ENCODE assay signal across 20 mouse cellular contexts in the genomic region with DNA sequence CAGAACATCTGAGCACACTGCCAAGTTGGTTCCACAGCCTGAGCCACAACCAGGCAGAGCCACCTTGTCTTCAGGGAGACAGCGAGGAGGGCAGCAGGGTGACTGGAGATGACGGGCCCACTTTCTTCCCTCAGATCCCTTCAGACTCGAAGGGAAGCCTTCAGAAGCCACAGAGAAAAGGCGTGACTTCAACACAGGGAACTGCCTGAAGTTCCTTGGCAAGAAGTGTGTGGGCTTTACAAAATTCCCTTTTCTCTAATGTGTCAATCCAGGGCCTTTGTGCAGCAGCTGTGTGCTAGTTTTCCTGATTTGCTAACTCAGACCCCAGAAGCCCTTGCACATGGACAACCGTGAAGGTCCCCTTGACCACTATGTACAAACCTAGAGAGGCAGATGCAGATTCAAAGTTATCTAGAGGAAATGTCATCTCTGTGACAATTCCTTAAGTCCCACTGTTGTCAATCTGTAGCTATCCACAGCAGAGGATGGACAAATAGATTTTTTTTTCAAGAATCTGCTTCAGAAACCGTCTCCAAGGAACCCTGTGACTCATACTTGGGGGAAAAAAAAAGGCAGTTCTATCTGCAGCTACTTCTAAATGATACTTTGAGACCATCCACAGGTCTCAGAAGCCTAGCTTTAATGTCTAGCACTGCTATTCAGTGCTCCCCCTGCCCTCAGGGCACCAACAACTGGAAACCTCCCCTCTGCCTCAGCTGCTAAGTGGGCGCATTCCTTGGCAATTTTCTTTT. TPM values are rescaled to one million over a fixed set of nuclear protein-coding genes. Genes with fewer than 3 reads are reported as not detected.
DNase-seq lines count a peak whose midpoint lies in the region; ATAC-seq and TF ChIP-seq lines count a peak whose summit lies in the region.
"Had no signal": no experiment of that assay in that cellular context is flagged by ENCODE, and none has a peak within 500 bp of the region (broad histone marks: within the 10 kb centered on the region; RNA-seq: fewer than 3 reads in every experiment).

No protein-coding gene starts in this region.

- peaks cover 27% of the 10 kb centered on the region for H3K4me1 ChIP-seq in hindbrain, embryonic 13.5 days (replicated peaks)
- peaks cover 35% of the 10 kb centered on the region for H3K4me1 ChIP-seq in hindbrain, embryonic 10.5 days (replicated peaks)
- H3K4me1 ChIP-seq in midbrain, embryonic 16.5 days (ENCODE audit: control insufficient read depth, insufficient read depth, low read length) = 0 out of 2 replicates have a peak, but pooled peaks cover 5% of the 10 kb centered on the region
- 0 out of 2 replicates have a peak, but pooled peaks cover 7% of the 10 kb centered on the region for H3K4me1 ChIP-seq in midbrain, embryonic 15.5 days
- H3K4me1 ChIP-seq in embryonic facial prominence, embryonic 13.5 days = peaks cover 49% of the 10 kb centered on the region
- H3K4me1 ChIP-seq in olfactory bulb, adult 2 months (ENCODE audit: control insufficient read depth, insufficient read depth, low read length) = peaks cover 45% of the 10 kb centered on the region
- peaks cover 5% of the 10 kb centered on the region for H3K4me1 ChIP-seq in cerebellum, adult 2 months (ENCODE audit: control insufficient read depth, insufficient read depth, low read length)

- ATAC-seq in hindbrain, embryonic 13.5 days (ENCODE audit: low FRiP score) = no peak
- ATAC-seq in midbrain, embryonic 16.5 days = no peak
- no peak for ATAC-seq in midbrain, embryonic 15.5 days (replicated peaks)
- no peak for ATAC-seq in embryonic facial prominence, embryonic 13.5 days (ENCODE audit: insufficient number of reproducible peaks, insufficient read depth, low FRiP score, low TSS enrichment, low read depth)
- ATAC-seq: forebrain, embryonic 13.5 days had no signal

- peaks cover 32% of the 10 kb centered on the region for H3K36me3 ChIP-seq in hindbrain, embryonic 13.5 days
- peaks cover 51% of the 10 kb centered on the region for H3K36me3 ChIP-seq in hindbrain, embryonic 10.5 days
- H3K36me3 ChIP-seq in midbrain, embryonic 16.5 days (ENCODE audit: control insufficient read depth, insufficient read depth, low read length) = 0 out of 2 replicates have a peak, but pooled peaks cover under 1% of the 10 kb centered on the region
- H3K36me3 ChIP-seq in midbrain, embryonic 15.5 days (replicated peaks) = peaks cover under 1% of the 10 kb centered on the region
- peaks cover 28% of the 10 kb centered on the region for H3K36me3 ChIP-seq in embryonic facial prominence, embryonic 13.5 days

- H3K27ac ChIP-seq in hindbrain, embryonic 13.5 days = 0 out of 2 replicates have a peak overlapping the region, but pooled peaks have one; percentile 1
- no peak overlapping the region for H3K27ac ChIP-seq in hindbrain, embryonic 10.5 days
- H3K27ac ChIP-seq in midbrain, embryonic 16.5 days (ENCODE audit: low read length) = peak overlapping the region; percentile 7; the same call in 1 of the 2 replicates
- no peak overlapping the region for H3K27ac ChIP-seq in midbrain, embryonic 15.5 days
- peak overlapping the region; percentile 66; the same call in 1 of the 2 replicates for H3K27ac ChIP-seq in embryonic facial prominence, embryonic 13.5 days
- H3K27ac ChIP-seq in olfactory bulb, adult 2 months (ENCODE audit: insufficient read depth, low read depth, low read length) = peak overlapping the region; percentile 64
- no peak overlapping the region for H3K27ac ChIP-seq in cerebellum, adult 2 months (ENCODE audit: insufficient read depth, low read length)
- H3K27ac ChIP-seq: forebrain, embryonic 13.5 days; neural tube, embryonic 13.5 days had no signal

- H3K9ac ChIP-seq in hindbrain, embryonic 13.5 days = no peak overlapping the region
- no peak overlapping the region for H3K9ac ChIP-seq in midbrain, embryonic 16.5 days (ENCODE audit: low read depth, low read length)
- H3K9ac ChIP-seq in midbrain, embryonic 15.5 days = no peak overlapping the region
- H3K9ac ChIP-seq in embryonic facial prominence, embryonic 13.5 days = no peak overlapping the region
- H3K9ac ChIP-seq: forebrain, embryonic 13.5 days; neural tube, embryonic 13.5 days; stomach, embryonic 15.5 days had no signal

- TF ChIP-seq CTCF in olfactory bulb, adult 2 months (IDR thresholded peaks at IDR 0.05; ENCODE audit: insufficient read depth, low read depth, low read length) = no peak
- no peak for TF ChIP-seq CTCF in cerebellum, adult 2 months (IDR thresholded peaks at IDR 0.05; ENCODE audit: borderline replicate concordance, insufficient read depth, low read depth, low read length)

- H3K4me3 ChIP-seq in hindbrain, embryonic 13.5 days = no peak overlapping the region
- H3K4me3 ChIP-seq in hindbrain, embryonic 10.5 days = no peak overlapping the region
- no peak overlapping the region for H3K4me3 ChIP-seq in midbrain, embryonic 16.5 days (ENCODE audit: low read depth, low read length)
- no peak overlapping the region for H3K4me3 ChIP-seq in midbrain, embryonic 15.5 days
- H3K4me3 ChIP-seq in embryonic facial prominence, embryonic 13.5 days = no peak overlapping the region
- H3K4me3 ChIP-seq in olfactory bulb, adult 2 months (ENCODE audit: insufficient read depth, low read depth, low read length) = no peak overlapping the region
- H3K4me3 ChIP-seq in cerebellum, adult 2 months (replicated peaks; ENCODE audit: insufficient read depth, low read depth, low read length) = no peak overlapping the region
- H3K4me3 ChIP-seq: forebrain, embryonic 13.5 days; heart, embryonic 10.5 days; neural tube, embryonic 13.5 days; stomach, embryonic 15.5 days had no signal

- no peaks in the 10 kb centered on the region for H3K27me3 ChIP-seq in hindbrain, embryonic 13.5 days
- no peaks in the 10 kb centered on the region for H3K27me3 ChIP-seq in hindbrain, embryonic 10.5 days (ENCODE audit: insufficient read depth, poor library complexity, severe bottlenecking)
- no peaks in the 10 kb centered on the region for H3K27me3 ChIP-seq in midbrain, embryonic 16.5 days (ENCODE audit: control insufficient read depth, insufficient read depth, low read depth, low read length)
- no peaks in the 10 kb centered on the region for H3K27me3 ChIP-seq in midbrain, embryonic 15.5 days (replicated peaks)
- no peaks in the 10 kb centered on the region for H3K27me3 ChIP-seq in embryonic facial prominence, embryonic 13.5 days
- H3K27me3 ChIP-seq in cerebellum, adult 2 months (ENCODE audit: control insufficient read depth, insufficient read depth, low read length) = no peaks in the 10 kb centered on the region
- H3K27me3 ChIP-seq: forebrain, embryonic 13.5 days; neural tube, embryonic 13.5 days; stomach, embryonic 15.5 days had no signal

- H3K9me3 ChIP-seq in hindbrain, embryonic 13.5 days = no peaks in the 10 kb centered on the region
- H3K9me3 ChIP-seq in hindbrain, embryonic 10.5 days = no peaks in the 10 kb centered on the region
- H3K9me3 ChIP-seq in midbrain, embryonic 16.5 days (replicated peaks; ENCODE audit: control insufficient read depth, low read length, poor library complexity, severe bottlenecking) = no peaks in the 10 kb centered on the region
- no peaks in the 10 kb centered on the region for H3K9me3 ChIP-seq in midbrain, embryonic 15.5 days
- H3K9me3 ChIP-seq in embryonic facial prominence, embryonic 13.5 days = no peaks in the 10 kb centered on the region
- H3K9me3 ChIP-seq: forebrain, embryonic 13.5 days; heart, embryonic 10.5 days; neural tube, embryonic 13.5 days; stomach, embryonic 15.5 days had no signal

- no peak overlapping the region for H3K4me2 ChIP-seq in hindbrain, embryonic 13.5 days
- H3K4me2 ChIP-seq in midbrain, embryonic 16.5 days (ENCODE audit: low read length) = no peak overlapping the region
- H3K4me2 ChIP-seq in midbrain, embryonic 15.5 days = no peak overlapping the region
- no peak overlapping the region for H3K4me2 ChIP-seq in embryonic facial prominence, embryonic 13.5 days
- H3K4me2 ChIP-seq: forebrain, embryonic 13.5 days; neural tube, embryonic 13.5 days; stomach, embryonic 15.5 days had no signal

- no peak for DNase-seq in hindbrain, embryonic 10.5 days (ENCODE audit: low spot score)
- no peak for DNase-seq in cerebellum, adult 2 months
- DNase-seq: adrenal gland, postnatal 14 days; cerebellum, postnatal 25 days; gastrocnemius, postnatal 10 days; heart, postnatal 4 days; kidney, adult 2 months; liver; lung, adult 18-20 months; retina, postnatal 1 day; spleen, adult 18-20 months had no signal

- 81% methylated on average over 7 of the region's 7 CpGs for WGBS in hindbrain, embryonic 13.5 days
- WGBS in hindbrain, embryonic 10.5 days = 87% methylated on average over 7 of the region's 7 CpGs
- WGBS in midbrain, embryonic 16.5 days = 76% methylated on average over 7 of the region's 7 CpGs
- WGBS in midbrain, embryonic 15.5 days = 77% methylated on average over 7 of the region's 7 CpGs
- 66% methylated on average over 7 of the region's 7 CpGs for WGBS in embryonic facial prominence, embryonic 13.5 days
- 18% methylated on average over 7 of the region's 7 CpGs for WGBS in olfactory bulb, adult 2 months
- WGBS in cerebellum, adult 2 months = 82% methylated on average over 7 of the region's 7 CpGs

- no peak for TF ChIP-seq POLR2A in olfactory bulb, adult 2 months (IDR thresholded peaks at IDR 0.05; ENCODE audit: insufficient read depth, low read depth, low read length)
- TF ChIP-seq POLR2A in cerebellum, adult 2 months (IDR thresholded peaks at IDR 0.05; ENCODE audit: borderline replicate concordance, insufficient read depth, low read length) = no peak

RNA-seq across cellular contexts. Expression of a gene that starts 25.0 kb away (rescaled TPM):
- polyA plus RNA-seq in hindbrain, embryonic 13.5 days (2015; fragmentation: Nextera tagmentation; extraction: Ambion mirVana) = 30.2 and 32.0 TPM in 2 replicates
- 72.0 and 79.1 TPM in 2 replicates for polyA plus RNA-seq in hindbrain, embryonic 10.5 days (2016; fragmentation: Nextera tagmentation; extraction: Ambion mirVana)
- polyA plus RNA-seq in midbrain, embryonic 16.5 days (2015; fragmentation: Nextera tagmentation; extraction: Ambion mirVana) = 17.9 and 20.1 TPM in 2 replicates
- polyA plus RNA-seq in midbrain, embryonic 15.5 days (2015; fragmentation: Nextera tagmentation; extraction: Ambion mirVana) = 25.3 and 30.4 TPM in 2 replicates
- polyA plus RNA-seq in embryonic facial prominence, embryonic 13.5 days (2015; fragmentation: Nextera tagmentation; extraction: Ambion mirVana) = 25.2 and 30.6 TPM in 2 replicates
- not detected in 2 replicates for polyA plus RNA-seq in olfactory bulb, adult 2 months (2012; ENCODE audit: insufficient read depth, insufficient read length, low replicate concordance, missing spikeins)
- 8.7 and 9.2 TPM in 2 replicates for polyA plus RNA-seq in cerebellum, adult 2 months (2012; rRNA removed)

RNA-seq across cellular contexts. Expression of a gene that starts 49.5 kb away (rescaled TPM):
- 40.9 and 42.5 TPM in 2 replicates for polyA plus RNA-seq in hindbrain, embryonic 13.5 days (2015; fragmentation: Nextera tagmentation; extraction: Ambion mirVana)
- 47.0 and 56.5 TPM in 2 replicates for polyA plus RNA-seq in hindbrain, embryonic 10.5 days (2016; fragmentation: Nextera tagmentation; extraction: Ambion mirVana)
- polyA plus RNA-seq in midbrain, embryonic 16.5 days (2015; fragmentation: Nextera tagmentation; extraction: Ambion mirVana) = 42.2 and 43.8 TPM in 2 replicates
- 55.5 and 60.2 TPM in 2 replicates for polyA plus RNA-seq in midbrain, embryonic 15.5 days (2015; fragmentation: Nextera tagmentation; extraction: Ambion mirVana)
- polyA plus RNA-seq in embryonic facial prominence, embryonic 13.5 days (2015; fragmentation: Nextera tagmentation; extraction: Ambion mirVana) = 42.8 and 47.2 TPM in 2 replicates
- polyA plus RNA-seq in olfactory bulb, adult 2 months (2012; ENCODE audit: insufficient read depth, insufficient read length, low replicate concordance, missing spikeins) = not detected in 2 replicates
- 75.3 and 76.2 TPM in 2 replicates for polyA plus RNA-seq in cerebellum, adult 2 months (2012; rRNA removed)

RNA-seq across cellular contexts. Expression of a gene that starts 51.2 kb away (rescaled TPM):
- polyA plus RNA-seq in hindbrain, embryonic 13.5 days (2015; fragmentation: Nextera tagmentation; extraction: Ambion mirVana) = 65.3 and 66.6 TPM in 2 replicates
- 89.8 and 96.5 TPM in 2 replicates for polyA plus RNA-seq in hindbrain, embryonic 10.5 days (2016; fragmentation: Nextera tagmentation; extraction: Ambion mirVana)
- 68.1 and 69.6 TPM in 2 replicates for polyA plus RNA-seq in midbrain, embryonic 16.5 days (2015; fragmentation: Nextera tagmentation; extraction: Ambion mirVana)
- 70.1 and 75.1 TPM in 2 replicates for polyA plus RNA-seq in midbrain, embryonic 15.5 days (2015; fragmentation: Nextera tagmentation; extraction: Ambion mirVana)
- polyA plus RNA-seq in embryonic facial prominence, embryonic 13.5 days (2015; fragmentation: Nextera tagmentation; extraction: Ambion mirVana) = 56.9 and 57.1 TPM in 2 replicates
- polyA plus RNA-seq in olfactory bulb, adult 2 months (2012; ENCODE audit: insufficient read depth, insufficient read length, low replicate concordance, missing spikeins) = not detected in 2 replicates
- 44.8 and 46.2 TPM in 2 replicates for polyA plus RNA-seq in cerebellum, adult 2 months (2012; rRNA removed)

Comparison
In these comparisons a context has a peak if more than half of its experiments do, and no peak if none do; other contexts are left out.
1. H3K27ac ChIP-seq: peak in hindbrain, embryonic 13.5 days (single experiment), midbrain, embryonic 16.5 days (single experiment), embryonic facial prominence, embryonic 13.5 days (single experiment) and olfactory bulb, adult 2 months (single experiment); none in hindbrain, embryonic 10.5 days (single experiment), midbrain, embryonic 15.5 days (single experiment) and cerebellum, adult 2 months (single experiment).